Mouse (Mus musculus) gonadal fat pad, adult 2 months (tissue): Measurements from ENCODE around the gene Iqcf5. TPM values are rescaled to one million over a fixed set of nuclear protein-coding genes. Genes with fewer than 3 reads are reported as not detected.
A peak's percentile ranks its signal among the peaks of the same experiment; 100 is the strongest.

ENCODE experiments used
- DNase-seq: peaks from one replicate; pipeline ENCODE4 v3.0.0-alpha.2; 2012; ENCODE audit warnings: low read depth
- polyA plus RNA-seq: library from polyadenylated mRNA; depleted of rRNA; stranded (reverse); fragments of >200 nt; gene quantifications from 2 replicates; pipeline ENCODE4 v1.2.3, GENCODE M21; 2012; rRNA removed

The Iqcf5 gene
- 1.8 and 2.1 TPM in 2 replicates for polyA plus RNA-seq

DNA sequence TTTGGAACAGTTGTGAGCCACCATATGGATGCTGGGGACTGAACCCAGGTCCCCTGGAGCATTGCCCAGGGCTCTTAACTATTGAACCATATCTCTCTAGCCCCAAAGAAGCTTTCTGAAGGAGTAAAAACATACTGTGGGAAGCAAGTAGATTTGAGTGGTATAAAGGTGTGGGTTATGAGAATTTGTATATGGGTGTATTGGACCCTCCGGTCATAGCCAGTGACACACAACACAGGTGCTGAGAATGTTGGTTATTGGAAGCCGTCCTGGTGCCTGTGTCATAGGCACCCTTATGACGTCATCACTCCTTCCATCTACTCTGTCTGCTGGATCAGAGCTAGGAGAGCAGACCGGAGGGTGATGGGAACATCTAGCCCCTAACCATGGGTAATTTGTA, at the start of gene Iqcf5:
Gene Iqcf5, plus strand, starts transcription at position 301 of the 400 bp plus-strand sequence.
- no peak for DNase-seq

DNA sequence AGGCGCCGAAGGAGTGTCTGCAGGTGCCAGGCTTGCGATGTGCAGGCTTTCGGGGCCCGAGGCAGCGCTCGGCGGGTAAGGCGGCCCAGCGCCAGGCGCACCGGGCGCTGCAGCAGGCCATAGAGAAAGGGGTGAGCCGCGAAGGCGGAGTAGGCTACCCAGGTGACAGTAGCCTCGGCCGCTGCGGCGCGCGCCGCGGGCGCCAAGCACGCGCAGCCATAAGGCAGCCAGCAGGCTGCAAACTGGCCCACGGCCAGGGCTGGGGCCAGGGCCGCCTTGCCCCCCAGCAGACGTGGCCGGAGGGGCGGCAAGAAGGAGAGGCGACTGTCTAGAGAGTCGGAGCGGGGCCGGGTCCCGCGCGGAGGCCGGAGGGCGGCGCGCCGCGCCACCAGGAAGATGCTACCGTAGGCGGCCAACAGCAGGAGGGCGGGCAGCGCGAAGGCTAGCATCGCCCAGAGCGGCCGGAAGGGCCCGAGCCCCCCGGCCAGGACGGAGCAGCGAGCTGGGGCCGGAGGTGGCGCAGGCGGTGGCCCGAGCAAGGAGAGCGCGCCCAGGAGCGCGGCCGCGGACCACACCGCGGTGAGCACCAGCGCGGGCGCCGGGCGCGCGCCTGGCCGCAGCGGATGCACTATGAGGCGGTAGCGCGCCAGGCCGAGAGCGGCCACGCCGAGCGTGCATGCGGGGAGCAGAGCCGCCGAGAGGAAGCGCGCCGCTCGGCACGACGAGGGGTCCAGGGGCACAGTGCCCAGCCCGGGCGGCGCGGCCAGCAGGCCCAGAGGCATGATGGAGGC, 49.4 kb upstream of the Iqcf5 start:
- DNase-seq = no peak

- no peak for DNase-seq
Observed at GRCm38 (mm10) chr9:106465571-106466200, 48.7 kb upstream of the Iqcf5 start, which contains the start of gene Gpr62. Gene Gpr62 (minus strand): TSS chr9:106465938.

- DNase-seq = no peak
Observed at GRCm38 (mm10) chr9:106466721-106467120, 47.7 kb upstream of the Iqcf5 start.

GRCm38 (mm10) chr9:106467746-106468145, 46.6 kb upstream of the Iqcf5 start:
- no peak for DNase-seq

- no peak for DNase-seq
Observed at GRCm38 (mm10) chr9:106469317-106469716, 45.1 kb upstream of the Iqcf5 start.

GRCm38 (mm10) chr9:106469776-106470175, 44.6 kb upstream of the Iqcf5 start:
- no peak for DNase-seq

DNA sequence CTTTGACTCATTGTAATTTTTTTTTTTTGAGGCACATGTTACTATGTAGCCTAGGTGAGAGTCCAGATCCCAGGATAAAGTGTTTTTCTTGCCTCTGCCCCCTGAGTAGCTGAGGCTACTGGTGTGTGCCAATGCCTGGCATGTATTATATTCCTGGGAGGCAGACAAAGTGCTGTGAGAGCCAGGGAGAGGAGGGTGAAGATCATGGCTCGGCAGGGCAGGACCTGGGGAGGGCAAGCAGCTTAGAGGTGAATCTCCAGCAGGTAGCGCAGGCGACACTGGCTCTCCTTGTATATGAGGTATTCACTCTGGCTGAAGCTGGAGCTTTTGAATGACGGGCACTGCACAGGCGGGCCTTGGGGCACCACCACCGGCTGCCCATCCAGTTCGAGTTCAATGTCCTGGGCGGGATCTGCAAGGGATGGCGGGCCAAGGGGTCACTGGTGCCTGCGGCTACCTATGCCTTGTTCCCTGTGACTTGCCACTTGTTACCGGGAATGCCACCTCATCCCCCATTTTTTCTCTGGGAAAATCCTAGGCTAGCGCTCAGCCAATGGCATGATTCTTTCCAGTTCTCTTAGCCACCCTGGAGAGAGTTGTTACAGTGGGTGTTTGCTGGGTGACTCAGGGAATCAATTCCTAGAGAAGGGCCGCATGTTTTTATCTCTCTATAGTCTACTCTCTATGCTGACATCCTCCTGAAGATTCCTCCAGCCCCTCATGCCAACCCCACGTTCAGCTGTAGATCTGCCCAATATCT, 43.2 kb upstream of the Iqcf5 start:
- no peak for DNase-seq

DNA sequence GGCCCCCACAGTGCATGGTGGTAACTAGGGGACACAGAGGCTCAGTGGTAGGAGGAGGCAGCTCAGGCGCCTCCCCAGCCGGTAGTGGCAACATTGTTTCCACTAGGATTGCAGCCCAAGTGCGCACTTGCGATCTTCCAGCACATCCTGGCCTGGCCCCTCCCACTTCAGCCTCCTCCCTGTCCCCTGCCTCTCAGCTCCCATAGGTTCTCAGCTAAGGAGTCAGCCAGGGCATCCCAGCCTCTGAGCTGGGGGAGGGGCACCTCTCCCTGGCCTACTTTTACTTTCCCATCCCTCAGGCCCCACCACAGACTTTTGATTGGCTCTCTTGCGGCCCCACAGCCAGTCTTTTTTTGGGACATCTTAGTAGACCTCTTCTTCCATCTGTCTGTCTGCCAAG, 42.5 kb upstream of the Iqcf5 start:
- no peak for DNase-seq

DNA sequence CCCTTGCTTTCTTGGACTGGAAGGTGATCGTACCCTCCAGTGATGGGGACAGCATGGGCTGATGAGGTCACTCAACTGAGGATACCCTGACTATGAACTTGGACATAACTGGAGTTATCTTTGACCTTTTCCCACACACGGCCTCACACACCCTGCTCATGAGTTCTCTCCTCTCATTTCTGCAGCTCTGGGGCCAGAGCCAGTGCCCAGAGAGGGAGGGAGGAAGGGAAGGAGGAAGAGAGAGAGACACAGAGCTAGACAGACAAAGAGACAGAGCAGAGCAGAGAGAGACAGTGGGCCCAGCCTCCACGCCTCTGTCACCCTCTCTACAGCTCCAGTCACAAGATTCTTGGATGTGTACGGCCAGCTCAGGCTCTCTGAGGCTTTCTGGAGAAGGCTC, 42.1 kb upstream of the Iqcf5 start:
- no peak for DNase-seq

DNA sequence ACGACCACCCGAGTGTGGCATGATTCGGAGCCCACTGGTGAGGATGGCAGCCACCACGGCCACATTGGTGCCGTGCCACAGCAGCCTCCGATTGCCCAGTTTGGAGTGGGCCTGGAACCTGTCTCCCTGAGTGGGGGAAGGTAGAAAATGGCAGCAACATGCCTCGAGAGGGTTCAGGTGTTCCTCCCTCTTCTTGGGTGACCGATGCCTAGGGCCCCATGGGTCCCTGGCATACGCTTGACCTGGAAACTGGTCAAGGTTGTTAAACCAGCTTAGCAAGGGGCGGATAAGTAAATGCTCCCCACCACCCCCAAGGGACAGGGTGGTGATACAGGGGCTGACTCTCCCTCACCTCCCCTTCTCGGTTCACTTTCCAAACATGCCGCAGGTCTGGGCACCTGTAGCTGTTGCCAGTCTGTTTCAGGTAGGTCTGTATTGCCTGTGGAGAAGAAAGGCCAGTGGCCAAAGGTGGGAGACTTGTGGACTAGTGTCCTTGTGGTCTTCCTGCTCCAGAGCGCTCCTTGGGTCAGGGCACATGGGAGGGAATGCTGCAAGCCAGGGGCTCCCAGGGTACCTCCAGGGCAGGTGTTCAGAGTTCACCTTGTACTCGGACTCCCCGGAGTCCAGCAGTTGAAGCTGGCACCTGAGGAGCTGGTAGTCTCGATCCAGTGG, 41.2 kb upstream of the Iqcf5 start:
- no peak for DNase-seq

- DNase-seq = no peak
Observed at GRCm38 (mm10) chr9:106473753-106474105, 40.6 kb upstream of the Iqcf5 start.

- no peak for DNase-seq
Observed at GRCm38 (mm10) chr9:106474456-106474855, 39.9 kb upstream of the Iqcf5 start.

GRCm38 (mm10) chr9:106475046-106475445, 39.3 kb upstream of the Iqcf5 start:
- DNase-seq = no peak

GRCm38 (mm10) chr9:106475663-106476001, 38.7 kb upstream of the Iqcf5 start, which contains the start of gene Rrp9:
Gene Rrp9 (plus strand): TSS chr9:106475963.
- no peak for DNase-seq

- DNase-seq = peak; percentile 28
Observed at GRCm38 (mm10) chr9:106476002-106476923, 38.1 kb upstream of the Iqcf5 start.

GRCm38 (mm10) chr9:106476924-106477484, 37.4 kb upstream of the Iqcf5 start, which contains the start of gene Parp3:
Gene Parp3 (minus strand): TSS chr9:106476949.
- peak; percentile 92 for DNase-seq

DNA sequence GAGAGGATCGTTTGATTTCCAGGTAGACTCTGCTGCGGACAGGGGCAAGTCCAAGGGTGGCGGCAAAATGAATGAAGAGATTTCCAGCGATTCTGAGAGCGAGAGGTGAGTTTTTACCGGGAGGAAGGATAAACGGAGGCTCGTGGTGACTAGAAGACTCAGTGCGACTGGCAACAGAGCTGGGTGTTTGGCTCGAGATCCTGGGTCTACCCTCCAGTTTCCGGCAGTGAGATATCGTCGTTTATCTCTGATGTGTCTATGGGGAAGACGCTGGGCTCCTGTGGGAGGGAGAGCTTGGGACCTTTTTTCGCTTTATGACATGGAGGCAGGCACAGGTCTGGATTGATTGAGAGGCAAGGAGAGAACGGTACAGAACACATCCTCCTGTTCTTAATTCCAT, 36.7 kb upstream of the Iqcf5 start:
- no peak for DNase-seq

DNA sequence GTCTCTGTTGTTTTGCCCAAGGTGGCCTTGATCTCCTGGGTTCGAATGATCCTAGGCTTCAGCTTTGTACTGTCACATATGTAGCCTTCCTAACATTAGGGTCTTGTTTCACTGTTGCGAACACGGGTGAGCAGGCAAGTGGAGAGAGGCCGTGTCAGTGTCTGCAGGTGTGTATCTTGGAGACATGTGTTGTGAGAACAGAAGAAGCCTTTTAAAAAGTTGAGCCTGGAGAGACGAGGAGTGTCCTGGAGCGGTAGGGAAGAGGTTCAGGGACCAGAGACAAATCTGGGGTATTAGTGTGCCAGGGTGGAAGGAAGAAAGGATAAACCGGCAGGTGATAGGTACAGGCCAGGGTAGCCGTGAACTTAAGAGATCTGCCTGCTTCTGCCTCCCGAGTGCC, 36.3 kb upstream of the Iqcf5 start:
- no peak for DNase-seq

DNA sequence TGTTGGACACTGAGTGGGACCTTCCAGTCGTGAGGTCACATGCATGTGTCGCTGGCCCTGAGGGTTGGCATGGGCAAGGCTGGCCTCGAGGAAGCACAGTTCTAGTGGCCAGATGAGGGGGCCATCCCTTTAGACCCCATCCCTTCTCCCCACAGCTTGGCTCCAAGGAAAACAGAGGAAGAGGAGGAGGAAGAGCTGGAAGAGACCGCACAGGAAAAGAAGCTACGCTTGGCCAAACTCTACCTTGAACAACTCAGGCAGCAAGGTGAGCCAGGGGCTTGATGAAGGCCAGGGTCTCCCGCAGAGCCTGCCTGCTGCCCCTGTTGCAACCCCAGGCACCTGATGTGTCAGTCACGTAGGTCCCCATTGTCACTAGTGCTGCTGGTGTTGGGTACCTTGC, 33.8 kb upstream of the Iqcf5 start:
- DNase-seq = no peak

DNA sequence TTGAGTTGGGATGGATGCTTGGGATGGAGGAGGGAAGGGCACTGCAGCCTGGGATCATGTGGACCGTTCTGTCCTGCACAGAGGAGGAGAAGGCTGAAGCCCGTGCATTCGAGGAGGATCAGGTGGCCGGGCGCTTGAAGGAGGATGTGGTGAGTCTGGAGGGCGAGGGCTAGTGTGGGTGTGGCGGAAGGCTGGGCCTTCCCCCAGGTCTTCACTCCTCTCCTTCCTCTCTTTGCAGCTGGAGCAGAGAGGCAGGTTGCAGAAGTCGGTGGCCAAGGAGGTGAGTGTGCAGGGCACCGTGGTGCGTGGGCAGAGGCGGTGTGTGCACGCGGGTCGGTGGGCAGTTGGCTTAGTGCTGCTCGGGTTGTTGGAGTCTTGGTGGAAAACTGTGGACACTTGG, 33.3 kb upstream of the Iqcf5 start:
- no peak for DNase-seq
